Mouse (Mus musculus) neural tube, embryonic 10.5 days (tissue): Measurements from ENCODE around the gene 0610037L13Rik.

Experiments
- DNase-seq: peaks from one replicate; pipeline ENCODE4 v3.0.0-alpha.2; 2017; ENCODE audit warnings: low spot score; ENCODE audit errors: extremely low spot score

The 0610037L13Rik gene

GRCm38 (mm10) chr4:107910020-107910419 is 20.4 kb downstream of the 0610037L13Rik start:
- DNase-seq, result no peak

- no peak for DNase-seq
Observed at GRCm38 (mm10) chr4:107920336-107920735, 30.7 kb downstream of the 0610037L13Rik start.

GRCm38 (mm10) chr4:107921152-107921695 is 31.6 kb downstream of the 0610037L13Rik start:
- DNase-seq, result no peak

- DNase-seq, result no peak
Observed at GRCm38 (mm10) chr4:107921952-107922351, 32.3 kb downstream of the 0610037L13Rik start.

- peak; percentile 96 for DNase-seq
Observed at GRCm38 (mm10) chr4:107923145-107923802, 33.7 kb downstream of the 0610037L13Rik start, which contains the start of gene Cpt2. Cpt2 (minus strand) TSS chr4:107923610.

GRCm38 (mm10) chr4:107923803-107924194 is 34.2 kb downstream of the 0610037L13Rik start:
- no peak for DNase-seq

GRCm38 (mm10) chr4:107928269-107928668 is 38.7 kb downstream of the 0610037L13Rik start:
- DNase-seq, result no peak

- DNase-seq, result no peak
Observed at GRCm38 (mm10) chr4:107928726-107929125, 39.1 kb downstream of the 0610037L13Rik start.

DNA sequence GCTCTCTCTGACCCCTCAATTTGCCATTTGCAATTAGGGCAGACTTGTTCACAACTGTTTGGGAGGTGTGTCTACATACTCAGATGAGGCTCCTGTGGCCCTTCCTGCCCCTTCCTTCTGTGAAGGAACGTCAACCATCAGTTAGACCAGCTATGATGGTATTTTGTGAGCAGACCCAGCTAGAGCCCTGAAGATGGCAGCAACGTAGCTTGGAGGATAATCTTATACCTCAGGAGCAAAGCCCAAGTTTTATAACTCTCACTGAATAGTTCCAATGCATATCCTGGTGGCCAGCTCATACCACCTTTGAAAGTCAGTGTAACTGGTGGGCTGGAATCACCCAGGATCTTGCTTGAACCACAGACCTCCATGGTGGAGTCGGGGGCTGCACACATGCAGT is 41.8 kb downstream of the 0610037L13Rik start:
- no peak for DNase-seq

GRCm38 (mm10) chr4:107933239-107933638 is 43.6 kb downstream of the 0610037L13Rik start:
- DNase-seq, result no peak

DNA sequence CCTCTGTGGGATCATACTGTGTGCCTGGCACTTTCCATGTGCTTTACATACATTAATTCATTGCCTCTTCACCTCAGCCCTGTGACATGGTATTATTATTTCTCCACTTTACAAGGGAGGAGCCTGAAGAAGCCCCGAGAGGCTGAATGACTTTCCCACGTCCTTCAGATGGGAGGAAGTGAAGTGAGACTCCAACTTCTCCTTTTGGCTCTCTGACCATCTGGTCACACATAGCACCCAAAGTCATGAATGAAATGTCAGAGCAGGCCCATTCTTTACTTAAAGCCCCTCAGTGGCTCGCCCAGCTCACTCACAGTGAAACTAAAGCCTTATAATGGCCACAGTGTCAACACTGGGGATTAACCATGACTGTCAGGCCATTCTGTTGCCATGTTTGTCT is 45.6 kb downstream of the 0610037L13Rik start:
- no peak for DNase-seq

- peak; percentile 44 for DNase-seq
Observed at GRCm38 (mm10) chr4:107937338-107937737, 47.7 kb downstream of the 0610037L13Rik start.

- no peak for DNase-seq
Observed at GRCm38 (mm10) chr4:107938124-107938523, 48.5 kb downstream of the 0610037L13Rik start.

DNA sequence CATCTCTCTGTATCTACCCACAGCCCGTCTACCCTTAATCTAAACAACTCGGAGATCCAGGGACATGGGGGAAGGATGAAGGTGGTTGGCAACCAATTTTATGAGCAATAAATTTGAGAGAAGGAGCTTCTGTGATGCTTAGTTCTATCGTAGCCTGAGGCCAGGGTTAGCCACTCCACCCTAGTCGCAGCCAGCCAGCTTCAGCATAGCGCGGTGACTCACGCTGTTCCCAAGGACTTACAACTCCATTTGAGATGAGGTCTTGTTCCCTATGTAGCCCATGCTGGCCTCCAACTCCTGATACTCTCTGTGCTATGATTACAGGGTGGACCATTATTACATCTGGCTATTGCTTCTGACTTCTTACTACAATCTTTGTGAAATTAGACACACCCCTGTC is 53.1 kb downstream of the 0610037L13Rik start:
- DNase-seq, result no peak

- DNase-seq, result no peak
Observed at GRCm38 (mm10) chr4:107944141-107944540, 54.5 kb downstream of the 0610037L13Rik start.
